In the genomic region with DNA sequence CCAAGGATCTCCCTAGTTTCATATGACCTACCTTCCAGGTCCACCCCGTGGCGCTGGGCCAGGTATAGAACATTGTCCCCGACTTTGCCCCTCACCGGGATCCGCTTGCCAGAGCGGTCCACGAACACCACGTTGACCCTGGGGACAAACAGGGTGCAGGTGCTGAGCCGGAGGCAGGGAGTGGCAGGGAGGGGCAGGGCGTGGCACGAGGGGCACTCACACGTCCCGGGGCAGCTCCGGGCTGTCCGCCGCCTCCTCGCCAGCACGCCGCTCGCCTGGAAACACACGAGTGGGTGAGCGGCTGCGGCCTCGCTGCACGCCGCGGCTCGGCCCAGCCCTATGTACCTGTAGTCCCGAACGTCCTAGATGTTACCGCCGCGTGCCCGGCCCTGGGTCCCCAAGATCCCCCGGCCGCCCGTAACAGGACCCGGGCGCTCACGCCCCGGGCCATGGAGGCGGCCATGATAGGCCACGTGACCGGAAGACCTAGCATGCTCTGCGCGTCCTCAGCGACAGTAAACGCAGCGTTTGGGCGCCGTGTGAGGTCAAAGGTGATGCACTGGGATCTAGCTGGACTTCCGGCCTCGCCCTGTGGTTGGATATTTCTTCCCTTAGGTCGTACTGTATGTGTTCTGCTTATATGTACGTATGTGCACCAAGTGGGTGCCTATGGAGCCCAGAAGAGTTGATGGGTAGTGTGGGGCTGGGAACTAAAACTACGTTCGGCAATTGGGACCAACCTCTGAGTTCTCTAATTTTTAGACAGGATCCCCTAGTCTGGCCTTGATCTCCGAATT, we compare ENCODE assay signal across 8 mouse cellular contexts. TPM values are rescaled to one million over a fixed set of nuclear protein-coding genes. Genes with fewer than 3 reads are reported as not detected.
DNase-seq lines count a peak whose midpoint lies in the region; ATAC-seq and TF ChIP-seq lines count a peak whose summit lies in the region.

A gene (minus strand): TSS at position 53 of the 797 bp plus-strand sequence.
A gene (minus strand): TSS at position 571 of the 797 bp plus-strand sequence.

- DNase-seq in CD8-positive naive resting alpha-beta T cell, adult 2 months (ENCODE audit: low read depth in 2 of 2, low spot score in 2 of 2): peak; percentile 65 to 76
- peak; percentile 73 for DNase-seq in c-Kit-positive CD71-negative TER-119-negative erythroid progenitor cells, embryonic 14.5 days (ENCODE audit: low read depth)
- DNase-seq in forebrain, embryonic 11.5 days (ENCODE audit: low spot score): peak; percentile 91
- peak; percentile 86 for DNase-seq in heart, postnatal 0 days (ENCODE audit: low spot score)
- peak; percentile 93 to 96 for DNase-seq in kidney, postnatal 4 days

- H3K27me3 ChIP-seq in forebrain, embryonic 11.5 days (ENCODE audit: control insufficient read depth, insufficient read depth, low read length): no peaks in the 10 kb centered on the region
- H3K27me3 ChIP-seq in heart, postnatal 0 days (ENCODE audit: control insufficient read depth, insufficient read depth, low read length): no peaks in the 10 kb centered on the region
- no peaks in the 10 kb centered on the region for H3K27me3 ChIP-seq in liver, embryonic 16.5 days (ENCODE audit: control insufficient read depth, insufficient read depth, low read depth, low read length)
- H3K27me3 ChIP-seq in neural tube, embryonic 13.5 days: no peaks in the 10 kb centered on the region
- no peaks in the 10 kb centered on the region for H3K27me3 ChIP-seq in testis, adult 2 months (ENCODE audit: control insufficient read depth, insufficient read depth, low read length)

- no peaks in the 10 kb centered on the region for H3K9me3 ChIP-seq in forebrain, embryonic 11.5 days (ENCODE audit: control insufficient read depth, low read length)
- no peaks in the 10 kb centered on the region for H3K9me3 ChIP-seq in heart, postnatal 0 days (replicated peaks; ENCODE audit: control insufficient read depth, low read length)
- no peaks in the 10 kb centered on the region for H3K9me3 ChIP-seq in liver, embryonic 16.5 days (replicated peaks; ENCODE audit: control insufficient read depth, low read length)
- H3K9me3 ChIP-seq in neural tube, embryonic 13.5 days: no peaks in the 10 kb centered on the region

- TF ChIP-seq EP300 in heart, postnatal 0 days (IDR thresholded peaks at IDR 0.05; ENCODE audit: low read depth): peak; percentile 72; the same call in 1 of the 2 replicates

- ATAC-seq in forebrain, embryonic 11.5 days (replicated peaks; ENCODE audit: low FRiP score): peak; percentile 96
- ATAC-seq in heart, postnatal 0 days (ENCODE audit: insufficient read depth, low read depth): peak; percentile 95
- ATAC-seq in liver, embryonic 16.5 days (ENCODE audit: low read depth): peak; percentile 94
- peak; percentile 92 for ATAC-seq in neural tube, embryonic 13.5 days (ENCODE audit: low read depth)

- WGBS in forebrain, embryonic 11.5 days: 2% methylated on average over 58 of the region's 58 CpGs
- WGBS in heart, postnatal 0 days: 2% methylated on average over 58 of the region's 58 CpGs
- 2% methylated on average over 58 of the region's 58 CpGs for WGBS in liver, embryonic 16.5 days (ENCODE audit: insufficient replicate concordance)
- WGBS in neural tube, embryonic 13.5 days: 3% methylated on average over 58 of the region's 58 CpGs

- H3K4me2 ChIP-seq in forebrain, embryonic 11.5 days (ENCODE audit: low read depth, low read length, severe bottlenecking): peak within 1 kb of the TSS; percentile 78
- peak within 1 kb of the TSS; percentile 98 for H3K4me2 ChIP-seq in heart, postnatal 0 days (ENCODE audit: low read depth, low read length)
- peak within 1 kb of the TSS; percentile 91 for H3K4me2 ChIP-seq in liver, embryonic 16.5 days (ENCODE audit: low read depth, low read length)
- H3K4me2 ChIP-seq in neural tube, embryonic 13.5 days: peak within 1 kb of the TSS; percentile 93

- peak within 1 kb of the TSS; percentile 81 for H3K4me3 ChIP-seq in forebrain, embryonic 11.5 days (ENCODE audit: low read depth, low read length)
- H3K4me3 ChIP-seq in heart, postnatal 0 days (ENCODE audit: low read depth, low read length): peak within 1 kb of the TSS; percentile 91
- peak within 1 kb of the TSS; percentile 81 for H3K4me3 ChIP-seq in liver, embryonic 16.5 days (ENCODE audit: low read depth, low read length)
- peak within 1 kb of the TSS; percentile 89 for H3K4me3 ChIP-seq in neural tube, embryonic 13.5 days
- peak within 1 kb of the TSS; percentile 91 for H3K4me3 ChIP-seq in testis, adult 2 months (ENCODE audit: control insufficient read depth, low read depth, low read length)

- no peak for TF ChIP-seq CTCF in heart, postnatal 0 days (IDR thresholded peaks at IDR 0.05; ENCODE audit: low read depth)
- no peak for TF ChIP-seq CTCF in testis, adult 2 months (IDR thresholded peaks at IDR 0.05; ENCODE audit: control insufficient read depth, insufficient read depth, insufficient replicate concordance, low read depth, low read length)

- no peaks in the 10 kb centered on the region for H3K4me1 ChIP-seq in forebrain, embryonic 11.5 days (replicated peaks; ENCODE audit: control insufficient read depth, insufficient read depth, low read length)
- peaks cover 9% of the 10 kb centered on the region; the same call in 1 of the 2 replicates for H3K4me1 ChIP-seq in heart, postnatal 0 days (ENCODE audit: control insufficient read depth, insufficient read depth)
- peaks cover 18% of the 10 kb centered on the region for H3K4me1 ChIP-seq in liver, embryonic 16.5 days (ENCODE audit: control insufficient read depth, low read depth, low read length)
- H3K4me1 ChIP-seq in neural tube, embryonic 13.5 days (replicated peaks): peaks cover 20% of the 10 kb centered on the region
- H3K4me1 ChIP-seq in testis, adult 2 months (ENCODE audit: control insufficient read depth, insufficient read depth, low read length): peaks cover 5% of the 10 kb centered on the region

- TF ChIP-seq POLR2A in testis, adult 2 months (IDR thresholded peaks at IDR 0.05; ENCODE audit: control insufficient read depth, low read depth, low read length): peak; percentile 77; the same call in 1 of the 2 replicates

- H3K27ac ChIP-seq in forebrain, embryonic 11.5 days (ENCODE audit: low read depth, low read length): no peak within 1 kb of the TSS
- peak within 1 kb of the TSS; percentile 67 for H3K27ac ChIP-seq in heart, postnatal 0 days (ENCODE audit: low read depth)
- peak within 1 kb of the TSS; percentile 39 for H3K27ac ChIP-seq in liver, embryonic 16.5 days (ENCODE audit: low read length)
- peak within 1 kb of the TSS; percentile 65 for H3K27ac ChIP-seq in neural tube, embryonic 13.5 days (replicated peaks)
- peak within 1 kb of the TSS; percentile 85 for H3K27ac ChIP-seq in testis, adult 2 months (ENCODE audit: control insufficient read depth, insufficient read depth, low read depth, low read length)

- H3K36me3 ChIP-seq in forebrain, embryonic 11.5 days (ENCODE audit: control insufficient read depth, insufficient read depth, low read length): peaks cover 7% of the 10 kb centered on the region; the same call in 1 of the 2 replicates
- peaks cover 39% of the 10 kb centered on the region for H3K36me3 ChIP-seq in heart, postnatal 0 days (replicated peaks; ENCODE audit: control insufficient read depth, insufficient read depth, low read length)
- H3K36me3 ChIP-seq in liver, embryonic 16.5 days (ENCODE audit: control insufficient read depth, insufficient read depth): peaks cover 24% of the 10 kb centered on the region
- peaks cover 50% of the 10 kb centered on the region for H3K36me3 ChIP-seq in neural tube, embryonic 13.5 days
- no peaks in the 10 kb centered on the region; the same call in 1 of the 2 replicates for H3K36me3 ChIP-seq in testis, adult 2 months (ENCODE audit: control insufficient read depth, insufficient read depth, low read length)

- H3K9ac ChIP-seq in forebrain, embryonic 11.5 days (ENCODE audit: low read length): peak within 1 kb of the TSS; percentile 87
- peak within 1 kb of the TSS; percentile 81 for H3K9ac ChIP-seq in heart, postnatal 0 days (replicated peaks; ENCODE audit: low read depth, low read length)
- peak within 1 kb of the TSS; percentile 74 for H3K9ac ChIP-seq in liver, embryonic 16.5 days (ENCODE audit: low read depth, low read length)
- H3K9ac ChIP-seq in neural tube, embryonic 13.5 days: peak within 1 kb of the TSS; percentile 86

RNA-seq across cellular contexts. Expression of the first gene that starts in this region (rescaled TPM):
- polyA plus RNA-seq in forebrain, embryonic 11.5 days (2014; fragmentation: Nextera tagmentation; extraction: Ambion mirVana): 1.4 and 1.5 TPM in 2 replicates
- total RNA-seq in heart, postnatal 0 days (2014; rRNA removed; ENCODE audit: low replicate concordance): 0.23 TPM in 1 of 2 replicates, not detected in the other
- polyA plus RNA-seq in heart, postnatal 0 days (2015; fragmentation: Nextera tagmentation; extraction: Ambion mirVana): 0.12 and 0.18 TPM in 2 replicates
- 0.18 and 0.20 TPM in 2 replicates for polyA plus RNA-seq in liver, embryonic 16.5 days (2015; fragmentation: Nextera tagmentation; extraction: Ambion mirVana)
- 0.91 and 0.98 TPM in 2 replicates for polyA plus RNA-seq in neural tube, embryonic 13.5 days (2015; fragmentation: Nextera tagmentation; extraction: Ambion mirVana)
- 0.11 and 0.36 TPM in 2 replicates for polyA plus RNA-seq in testis, adult 2 months (2012; rRNA removed)

RNA-seq across cellular contexts. Expression of the second gene that starts in this region (rescaled TPM):
- 46.9 and 54.6 TPM in 2 replicates for polyA plus RNA-seq in forebrain, embryonic 11.5 days (2014; fragmentation: Nextera tagmentation; extraction: Ambion mirVana)
- total RNA-seq in heart, postnatal 0 days (2014; rRNA removed; ENCODE audit: low replicate concordance): 63.8 and 79.5 TPM in 2 replicates
- 51.1 and 51.6 TPM in 2 replicates for polyA plus RNA-seq in heart, postnatal 0 days (2015; fragmentation: Nextera tagmentation; extraction: Ambion mirVana)
- polyA plus RNA-seq in liver, embryonic 16.5 days (2015; fragmentation: Nextera tagmentation; extraction: Ambion mirVana): 26.5 and 26.6 TPM in 2 replicates
- 52.1 and 60.2 TPM in 2 replicates for polyA plus RNA-seq in neural tube, embryonic 13.5 days (2015; fragmentation: Nextera tagmentation; extraction: Ambion mirVana)
- polyA plus RNA-seq in testis, adult 2 months (2012; rRNA removed): 26.1 and 28.7 TPM in 2 replicates
